Mouse (Mus musculus) right cerebral cortex, postnatal 25 days (tissue): ENCODE results near the gene Mctp1.
A peak's percentile ranks its signal among the peaks of the same experiment; 100 is the strongest.
"Not testable (repeated sequence)": the region's sequence is repeated elsewhere in the genome, so short reads cannot be mapped to it uniquely, and the experiment has no call there.

ENCODE experiments used
- DNase-seq: peaks from one replicate; pipeline ENCODE4 v3.0.0; 2022

The Mctp1 gene

DNA sequence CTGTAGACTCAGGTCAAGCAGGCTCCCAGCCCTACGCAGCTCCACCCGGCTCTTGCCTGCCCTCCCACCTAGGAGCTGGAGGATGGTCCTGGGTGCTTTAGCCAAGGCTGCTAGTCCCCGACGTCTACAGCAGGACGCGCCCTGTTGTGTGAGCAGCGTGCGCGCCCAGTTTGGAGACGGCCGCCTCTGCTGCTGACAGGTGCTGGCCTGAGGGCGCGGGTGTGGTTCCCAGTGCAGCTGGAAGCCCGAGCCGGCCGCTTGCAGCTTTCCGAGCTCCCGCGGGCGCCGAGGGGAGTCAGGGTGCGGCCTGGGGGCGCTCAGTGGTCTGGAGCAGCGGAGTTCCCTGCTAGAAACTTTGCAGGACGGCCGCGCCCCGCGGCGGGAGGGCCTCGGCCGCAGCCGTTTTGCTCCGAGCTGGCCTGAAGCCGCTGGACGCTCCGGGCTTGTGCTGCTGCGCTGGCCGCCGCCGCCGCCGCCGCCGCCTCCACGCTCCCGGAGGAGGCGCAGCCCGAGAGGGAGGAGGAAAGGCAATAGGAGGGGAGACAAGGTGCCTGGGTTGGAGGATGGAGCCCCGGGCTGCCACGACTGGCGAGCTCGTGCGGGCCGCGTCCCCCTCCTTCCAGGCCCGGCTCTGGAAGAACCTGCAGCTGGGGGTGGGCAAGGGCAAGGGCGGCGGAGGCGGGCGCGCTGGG lies at the start of gene Mctp1:
Mctp1 (plus strand) TSS at position 564 of the 692 bp plus-strand sequence.
- DNase-seq = peak; percentile 72

DNA sequence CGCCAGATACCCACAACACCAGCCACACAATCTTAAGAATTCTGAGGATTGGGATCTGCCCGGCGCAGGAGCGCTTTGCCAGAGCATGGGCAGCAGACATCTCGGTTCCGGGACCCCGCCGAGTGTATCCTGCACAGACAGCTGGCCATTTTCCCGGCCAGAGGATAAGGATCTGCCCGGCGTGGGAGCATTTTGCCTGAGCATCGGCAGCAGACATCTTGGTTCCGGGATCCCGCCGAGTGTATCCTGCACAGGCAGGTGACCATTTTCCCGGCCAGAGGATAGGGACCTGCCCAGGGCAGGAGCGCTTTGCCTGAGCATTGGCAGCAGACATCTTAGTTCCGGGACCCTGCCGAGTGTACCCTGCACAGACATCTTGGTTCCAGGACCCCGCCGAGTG lies 38.4 kb upstream of the Mctp1 start:
- DNase-seq = not testable (repeated sequence)

DNA sequence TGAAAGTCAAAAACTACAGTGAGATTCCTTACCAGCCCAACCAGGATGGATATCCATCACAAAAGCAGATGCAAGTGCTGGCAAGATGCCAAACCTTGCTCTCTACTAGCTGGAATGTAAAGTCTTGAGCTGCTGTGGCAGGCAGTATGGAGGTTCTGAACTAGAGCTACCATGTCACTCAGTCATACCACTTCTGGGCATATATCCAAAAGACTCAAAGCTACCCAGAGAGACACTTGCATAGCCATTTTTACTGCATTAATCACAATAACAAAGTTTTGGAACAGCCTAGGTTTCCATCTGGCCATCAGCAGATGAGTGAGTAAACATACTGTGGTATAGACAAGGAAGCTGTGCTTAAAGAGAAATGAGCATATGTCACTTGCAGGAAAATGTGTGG lies 25.6 kb upstream of the Mctp1 start:
- DNase-seq = no peak

DNA sequence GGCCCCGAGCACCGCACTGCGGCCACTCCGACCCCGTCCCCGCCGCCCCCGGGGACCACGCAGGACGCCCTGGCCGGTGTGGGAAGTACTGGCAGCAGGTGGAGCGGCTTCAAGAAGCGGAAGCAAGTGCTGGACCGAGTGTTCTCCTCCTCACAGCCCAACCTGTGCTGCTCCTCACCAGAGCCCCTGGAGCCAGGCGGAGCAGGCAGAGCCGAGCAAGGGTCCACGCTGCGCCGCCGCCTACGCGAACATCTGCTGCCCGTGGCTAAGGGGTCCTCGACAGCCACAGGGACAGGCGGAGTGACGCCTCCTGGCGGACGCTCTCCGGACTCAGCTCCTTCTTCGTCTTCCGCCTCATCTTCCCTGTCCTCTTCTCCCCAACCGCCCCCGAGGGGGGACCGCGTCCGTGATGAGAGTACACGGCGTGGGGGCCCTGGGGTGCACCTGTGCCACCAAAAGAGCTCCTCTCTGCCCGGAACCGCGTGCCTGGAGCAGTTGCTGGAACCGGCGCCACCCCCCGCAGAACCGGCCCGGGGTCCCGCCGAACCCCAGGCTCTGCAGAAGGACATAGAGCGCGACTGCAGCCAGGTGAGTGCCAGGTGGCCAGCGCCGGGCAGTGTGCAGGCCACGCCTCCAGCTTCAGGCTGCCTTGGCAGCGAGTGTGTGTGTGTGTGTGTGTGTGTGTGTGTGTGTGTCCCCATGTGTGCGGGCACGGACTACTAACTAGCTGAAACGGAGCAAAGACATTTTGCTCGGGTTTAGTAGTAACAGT lies 515 bp downstream of the Mctp1 start:
- DNase-seq = no peak

DNA sequence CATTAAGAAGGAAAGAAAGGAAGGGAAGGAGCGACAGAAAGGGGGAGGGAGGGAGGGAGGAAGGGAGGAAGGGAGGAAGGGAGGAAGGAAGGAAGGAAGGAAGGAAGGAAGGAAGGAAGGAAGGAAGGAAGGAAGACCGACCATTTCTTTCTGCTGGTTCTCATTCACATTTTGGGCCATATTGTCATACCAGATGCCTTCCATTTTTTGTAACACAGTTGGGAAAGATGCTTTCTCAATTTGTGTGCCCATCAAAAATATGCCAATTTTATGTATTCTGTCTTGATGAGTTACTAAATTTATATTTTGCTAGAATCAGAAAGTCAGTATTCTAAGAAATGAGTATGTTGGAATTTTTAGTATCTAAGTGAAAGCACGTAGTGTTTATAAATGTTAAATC lies 4.3 kb downstream of the Mctp1 start:
- no peak for DNase-seq

DNA sequence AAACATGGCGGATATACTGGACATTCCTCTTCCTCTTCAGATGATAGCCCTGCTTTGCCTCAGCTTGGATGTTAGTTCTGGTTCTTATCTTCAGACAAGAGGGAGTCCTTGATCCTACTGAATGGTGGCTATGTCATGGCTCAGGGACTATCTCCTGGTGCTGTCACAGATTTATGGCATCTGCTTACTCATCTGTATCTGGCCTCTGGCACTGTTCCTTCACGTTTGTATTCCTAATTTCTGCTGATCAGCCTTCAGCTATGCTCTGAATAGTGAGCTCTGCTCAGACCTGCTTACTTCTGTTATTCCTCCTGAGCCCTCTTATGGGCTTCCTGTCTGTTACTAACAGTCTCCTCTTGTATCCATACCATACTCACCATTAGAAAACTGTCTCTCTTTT lies 7.6 kb downstream of the Mctp1 start:
- no peak for DNase-seq

DNA sequence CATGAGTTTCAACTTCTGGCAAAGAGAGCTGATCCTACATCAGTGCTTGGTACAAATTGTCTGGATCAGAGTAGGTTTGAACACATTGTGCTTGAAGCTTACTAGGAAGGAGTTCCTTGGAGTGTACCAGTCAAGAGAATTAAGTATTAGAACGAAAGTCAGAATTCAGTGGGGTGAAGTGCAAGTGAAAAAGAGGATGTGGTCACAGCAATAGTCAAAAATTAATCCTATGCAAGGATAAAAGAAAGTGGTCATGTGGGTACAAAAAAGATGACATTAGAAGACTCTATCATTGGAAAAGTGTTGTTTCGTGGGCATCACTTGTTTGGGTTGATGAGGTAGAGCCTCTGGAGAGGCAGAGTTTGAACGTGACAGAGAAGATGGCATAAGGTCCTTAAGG lies 8.8 kb downstream of the Mctp1 start:
- no peak for DNase-seq

DNA sequence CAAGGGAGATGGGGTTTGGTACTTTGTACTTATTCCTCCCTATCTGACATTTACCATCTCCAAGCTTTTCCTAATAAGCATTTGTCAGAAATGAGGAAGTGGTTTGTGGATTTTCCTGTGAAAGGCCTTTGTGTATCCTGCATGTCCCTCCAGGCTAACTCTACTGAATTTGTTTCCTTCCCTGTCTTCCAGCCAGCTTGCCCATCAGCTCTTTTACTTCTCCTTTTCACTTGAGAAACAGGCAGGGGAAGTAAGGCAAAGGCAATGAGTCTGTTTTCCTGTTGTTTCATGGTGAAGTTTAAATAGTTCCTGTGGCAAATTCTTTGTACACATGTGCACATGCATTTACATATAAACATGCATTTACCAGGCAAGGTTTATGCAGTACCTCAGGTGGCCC lies 11.6 kb downstream of the Mctp1 start:
- DNase-seq = no peak

DNA sequence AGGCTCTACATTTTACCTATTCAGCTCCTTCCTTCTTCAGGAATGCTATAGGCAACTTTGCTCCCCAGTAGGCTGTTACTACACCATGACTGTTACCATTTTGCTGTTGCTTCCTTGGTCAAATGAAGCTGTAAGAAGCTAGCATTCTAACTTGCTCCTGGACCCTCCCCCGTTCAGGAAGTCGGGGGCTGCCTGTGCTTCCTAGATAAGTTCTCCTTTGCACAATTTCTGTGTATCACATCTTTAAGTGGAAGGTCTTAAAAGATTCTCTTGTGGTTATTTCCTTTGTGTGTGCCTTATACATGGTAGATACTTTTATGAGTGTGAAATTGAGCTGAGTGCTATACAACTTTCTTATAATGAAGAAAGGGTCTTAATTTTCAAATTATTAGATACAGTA lies 25.0 kb downstream of the Mctp1 start:
- no peak for DNase-seq

DNA sequence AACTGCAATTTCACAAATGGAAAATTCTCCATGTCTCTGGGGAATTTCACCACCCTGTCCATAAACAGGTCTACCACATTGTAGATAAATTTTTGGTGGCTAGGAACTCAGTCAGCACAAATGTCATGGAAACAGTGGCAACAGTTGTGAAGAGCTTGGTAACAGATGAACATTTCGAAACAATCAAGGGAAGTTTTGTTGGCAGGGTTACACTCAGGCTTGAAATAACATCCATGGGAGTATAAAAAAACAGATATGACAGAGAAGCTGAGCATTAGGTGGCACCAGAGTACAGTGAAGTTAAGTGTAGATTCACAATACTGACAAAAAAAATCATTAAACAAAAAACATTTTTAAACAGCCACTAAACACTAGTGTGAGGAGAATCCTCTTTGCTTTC lies 26.3 kb downstream of the Mctp1 start:
- no peak for DNase-seq

DNA sequence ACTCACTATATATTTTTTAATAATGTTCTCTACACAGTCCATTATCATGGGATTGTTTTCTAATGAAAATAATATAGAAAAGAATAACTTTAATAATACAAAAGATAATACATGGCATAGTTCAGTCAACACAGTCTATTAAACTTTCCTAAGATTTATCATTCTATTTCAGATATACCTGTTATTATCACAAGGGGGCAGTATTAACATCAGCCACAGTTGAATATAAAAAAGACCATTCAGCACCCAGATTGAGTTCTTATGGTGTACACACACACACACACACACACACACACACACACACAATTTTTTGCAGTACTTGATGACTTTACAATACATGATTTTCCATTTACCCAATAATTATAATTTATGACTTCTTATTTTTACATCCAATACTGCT lies 31.0 kb downstream of the Mctp1 start:
- no peak for DNase-seq

DNA sequence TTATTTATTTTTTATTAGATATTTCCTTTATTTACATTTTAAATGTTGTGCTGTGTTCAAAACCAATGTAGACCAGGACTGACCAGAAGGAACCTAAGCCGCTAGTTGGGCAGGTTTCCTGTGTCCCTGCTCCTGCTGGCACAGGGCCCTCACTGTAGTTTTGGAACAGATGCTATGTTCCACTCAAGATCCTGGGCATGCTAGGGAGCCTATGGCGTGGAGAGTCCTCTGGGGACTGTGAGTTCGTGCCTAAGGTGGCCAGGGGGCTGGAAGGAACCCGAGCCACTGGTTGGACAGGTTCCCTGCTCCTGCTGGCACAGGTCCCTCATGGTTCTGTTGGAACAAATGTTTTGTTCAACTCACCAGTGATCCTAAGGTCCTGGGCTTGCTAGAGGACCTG lies 35.8 kb downstream of the Mctp1 start:
- DNase-seq = no peak

DNA sequence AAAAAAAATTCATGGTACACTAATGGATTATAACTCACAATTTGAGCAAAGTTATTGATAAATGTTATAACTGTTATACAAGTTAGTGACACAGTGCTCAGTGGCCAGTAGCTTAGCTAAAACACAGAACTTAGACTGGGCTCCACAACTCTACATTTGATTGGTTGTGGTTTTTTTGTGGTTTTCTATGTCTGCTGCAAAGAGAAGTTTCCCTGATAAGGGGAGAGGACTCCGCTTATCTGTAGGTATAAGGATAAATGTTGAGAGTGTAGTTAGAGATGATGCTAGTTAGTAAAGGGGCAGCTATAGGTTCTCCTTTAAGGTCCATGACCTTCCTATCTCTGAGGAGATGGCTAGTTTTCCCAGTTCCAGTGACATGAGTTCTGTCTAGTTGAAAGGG lies 36.7 kb downstream of the Mctp1 start:
- no peak for DNase-seq

DNA sequence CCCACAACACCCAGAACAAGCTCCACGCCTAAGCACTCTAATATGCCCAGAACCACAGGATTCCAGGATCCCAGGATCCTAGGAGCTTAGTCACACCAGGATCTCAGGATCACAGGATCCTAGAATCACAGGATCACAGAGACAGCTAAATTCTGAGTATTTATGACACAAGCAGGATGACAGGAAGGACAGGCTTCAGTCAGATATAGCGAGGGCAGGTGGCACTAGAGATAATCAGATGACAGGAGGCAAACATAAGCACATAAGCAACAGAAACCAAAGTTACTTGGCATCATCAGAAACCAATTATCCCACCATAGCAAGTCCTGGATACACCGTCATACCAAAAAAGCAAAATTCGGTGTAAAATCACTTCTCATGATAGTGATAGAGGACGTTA lies 37.8 kb downstream of the Mctp1 start:
- no peak for DNase-seq

DNA sequence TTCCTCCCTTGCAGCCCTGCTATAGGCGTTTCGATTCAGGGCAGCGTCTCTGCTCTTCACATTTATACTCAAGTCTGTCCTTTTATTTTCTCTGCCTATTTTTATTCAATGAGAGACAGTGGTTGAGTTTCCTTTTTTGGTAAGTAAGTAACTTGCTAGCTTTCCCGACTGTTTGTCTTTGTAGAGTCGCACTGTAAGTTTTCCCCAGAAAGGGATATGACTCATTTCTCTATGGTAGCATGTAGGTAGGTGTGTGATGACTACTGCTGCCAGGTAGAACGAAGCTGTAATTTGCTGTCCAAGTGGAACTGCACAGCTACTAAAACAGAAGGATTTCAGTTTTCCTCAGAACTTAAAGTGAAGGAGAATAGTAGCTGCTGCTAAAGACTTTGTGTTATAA lies 45.1 kb downstream of the Mctp1 start:
- DNase-seq = peak; percentile 27

DNA sequence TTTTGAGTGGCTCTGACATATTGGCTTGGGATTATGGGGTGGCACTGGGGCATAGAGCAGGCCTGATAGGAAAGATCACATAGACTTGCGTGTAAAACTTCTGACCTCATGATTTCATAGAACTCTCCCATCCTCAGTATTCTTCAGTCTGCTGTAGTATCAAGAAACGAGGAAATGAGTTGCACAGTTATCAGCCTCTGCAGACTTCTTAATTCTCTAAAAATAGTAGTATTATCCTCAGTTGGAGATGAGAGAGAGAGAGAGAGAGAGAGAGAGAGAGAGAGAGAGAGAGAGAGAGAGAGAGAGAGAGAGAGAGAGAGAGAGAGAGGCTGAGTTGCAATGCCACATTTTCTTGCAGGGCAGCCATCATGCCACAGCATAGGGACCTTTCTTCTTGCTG lies 45.6 kb downstream of the Mctp1 start:
- no peak for DNase-seq

DNA sequence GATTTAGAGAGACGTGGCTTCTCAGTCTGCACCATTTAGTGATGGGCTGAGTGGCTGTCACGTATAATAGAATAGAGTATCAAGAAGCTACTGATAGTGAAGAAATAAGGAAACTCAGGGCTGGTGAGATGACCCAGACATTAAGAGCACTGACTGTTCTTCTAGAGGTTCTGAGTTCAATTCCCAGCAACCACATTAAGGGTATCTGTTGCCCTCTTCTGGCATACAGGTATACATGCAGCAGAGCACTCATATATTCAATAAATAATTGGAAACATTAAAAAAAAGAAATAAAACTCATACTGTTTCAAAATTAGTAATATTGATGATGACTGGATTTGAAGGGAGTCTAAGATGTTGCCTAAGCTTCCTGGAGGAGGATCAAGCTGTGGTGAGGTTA lies 47.6 kb downstream of the Mctp1 start:
- no peak for DNase-seq

DNA sequence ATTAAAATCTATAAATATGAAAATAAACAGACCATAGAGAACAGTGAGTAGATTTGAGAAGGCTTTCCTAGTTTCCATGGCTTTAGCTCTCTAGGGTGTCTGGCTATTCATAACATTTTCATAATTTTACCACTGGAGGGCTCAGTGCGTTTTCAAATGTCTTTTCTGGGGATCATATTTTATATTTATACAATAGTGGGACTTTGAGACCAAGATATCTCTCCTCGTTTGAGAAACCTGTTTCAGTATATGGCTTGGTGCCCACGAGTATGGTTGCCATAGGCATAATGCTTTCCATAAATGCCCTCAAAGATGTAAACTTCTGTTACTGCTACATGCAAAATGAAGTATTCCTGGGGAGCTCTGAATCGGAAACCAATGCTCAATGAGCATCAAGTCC lies 49.1 kb downstream of the Mctp1 start:
- DNase-seq = no peak

DNA sequence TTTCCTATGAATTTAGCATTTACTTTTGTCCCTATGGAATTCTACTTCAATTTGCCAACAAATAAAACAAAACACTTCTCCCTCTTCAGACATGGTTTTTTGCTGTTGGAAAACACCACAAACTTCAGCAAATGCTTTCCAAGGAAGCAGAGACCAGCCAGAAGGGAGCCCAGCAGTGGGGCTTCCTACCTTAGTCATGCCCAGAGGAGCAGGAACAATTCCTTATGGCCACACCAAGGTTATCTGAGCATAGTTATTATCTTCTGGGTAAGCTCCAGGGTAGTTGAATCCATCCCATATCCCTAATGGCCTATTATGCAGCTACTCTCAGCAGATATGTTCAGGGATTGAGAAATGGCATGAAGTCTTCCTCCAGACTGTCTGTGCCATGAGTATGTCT lies 52.1 kb downstream of the Mctp1 start:
- DNase-seq = no peak

DNA sequence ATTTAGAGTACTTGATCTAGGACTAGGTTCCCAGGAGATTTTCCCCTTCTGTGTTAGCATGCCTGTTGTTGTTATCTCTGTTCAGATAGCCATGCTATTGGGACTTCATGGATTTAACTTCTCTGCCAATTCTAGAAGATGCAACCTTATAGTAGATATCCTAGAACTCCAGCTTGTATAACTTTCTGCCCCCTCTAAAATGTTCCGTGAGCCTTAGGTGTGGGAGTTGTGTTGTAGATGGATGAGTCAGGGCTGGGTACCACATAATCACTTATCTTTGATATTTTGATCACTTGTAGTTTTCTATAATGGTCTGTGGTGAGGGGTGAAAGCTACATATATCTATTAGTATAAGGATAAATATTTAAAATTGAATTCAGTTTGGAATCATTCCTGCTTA lies 54.4 kb downstream of the Mctp1 start:
- DNase-seq = no peak

DNA sequence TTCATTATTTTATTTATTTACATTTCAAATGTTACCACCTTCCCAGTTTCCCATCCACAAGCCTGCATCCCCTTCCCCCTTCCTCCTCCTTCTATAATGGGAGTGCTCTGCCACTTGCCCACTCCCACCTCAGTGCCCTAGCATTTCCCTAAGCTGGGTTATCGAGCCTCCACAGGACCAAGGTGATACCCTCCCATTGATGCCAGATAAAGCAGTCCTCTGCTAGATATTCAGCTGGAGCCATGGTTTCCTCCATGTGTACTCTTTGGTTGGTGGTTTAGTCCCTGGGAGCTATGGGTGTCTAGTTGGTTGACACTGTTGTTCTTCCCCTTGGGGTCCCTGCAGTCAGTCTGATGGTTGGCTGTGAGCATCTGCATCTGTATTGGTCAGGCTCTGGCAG lies 61.7 kb downstream of the Mctp1 start:
- DNase-seq = no peak

DNA sequence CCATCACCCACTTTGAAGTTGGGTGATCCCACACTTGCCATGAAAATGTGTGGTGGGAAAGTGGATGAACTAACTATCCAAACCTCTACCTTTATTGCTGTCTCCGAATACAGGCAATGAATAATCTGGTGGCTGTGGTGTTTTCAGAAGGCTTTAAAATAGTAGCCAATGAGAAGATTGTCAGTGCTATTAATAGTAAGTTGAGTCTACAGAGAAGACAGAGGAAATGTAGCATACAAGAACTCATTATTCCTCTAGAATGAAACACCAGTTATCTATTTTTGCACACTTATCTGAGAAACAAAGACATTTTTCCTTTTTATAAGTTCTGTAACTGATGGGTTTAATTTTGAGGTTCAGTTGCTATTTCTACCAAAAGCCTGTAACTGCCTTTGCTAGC lies 63.2 kb downstream of the Mctp1 start:
- no peak for DNase-seq

DNA sequence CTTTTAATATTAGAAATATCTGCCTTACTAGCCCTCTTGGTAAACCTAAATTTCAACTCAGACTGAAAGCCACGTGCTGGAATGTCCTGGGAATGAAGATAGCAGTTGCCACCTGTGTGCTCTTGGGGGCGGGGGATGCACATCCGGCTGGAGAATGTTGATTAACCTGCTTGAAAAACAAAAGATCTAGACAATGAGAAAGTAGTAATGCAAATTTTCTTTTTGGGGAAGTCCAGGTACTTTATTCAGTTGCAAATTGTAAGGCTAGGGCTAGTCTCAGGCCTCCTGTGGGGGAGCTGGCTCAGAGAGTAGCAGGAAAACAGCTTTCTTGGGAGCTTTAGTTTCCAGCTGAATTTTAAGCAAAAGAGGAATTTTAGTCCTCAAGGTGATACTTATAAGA lies 67.2 kb downstream of the Mctp1 start:
- not testable (repeated sequence) for DNase-seq

DNA sequence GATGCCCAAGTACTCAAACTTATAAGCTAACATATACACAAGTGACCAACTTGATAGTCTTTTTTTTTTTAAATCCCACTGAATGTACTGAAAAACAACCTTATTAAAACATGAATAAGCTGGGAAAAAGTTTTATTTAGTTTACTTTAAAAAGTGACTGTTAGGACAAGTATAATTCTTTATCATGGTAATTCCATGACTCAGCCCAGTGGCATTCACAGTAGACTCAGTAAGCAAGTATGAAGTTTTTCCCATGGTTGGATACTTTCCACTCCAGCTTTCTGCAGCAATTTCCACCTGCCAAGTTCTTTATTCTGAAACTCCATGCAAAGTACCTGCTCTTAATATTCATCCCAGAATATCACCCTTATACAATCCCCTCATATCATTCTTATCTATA lies 97.3 kb downstream of the Mctp1 start:
- no peak for DNase-seq

DNA sequence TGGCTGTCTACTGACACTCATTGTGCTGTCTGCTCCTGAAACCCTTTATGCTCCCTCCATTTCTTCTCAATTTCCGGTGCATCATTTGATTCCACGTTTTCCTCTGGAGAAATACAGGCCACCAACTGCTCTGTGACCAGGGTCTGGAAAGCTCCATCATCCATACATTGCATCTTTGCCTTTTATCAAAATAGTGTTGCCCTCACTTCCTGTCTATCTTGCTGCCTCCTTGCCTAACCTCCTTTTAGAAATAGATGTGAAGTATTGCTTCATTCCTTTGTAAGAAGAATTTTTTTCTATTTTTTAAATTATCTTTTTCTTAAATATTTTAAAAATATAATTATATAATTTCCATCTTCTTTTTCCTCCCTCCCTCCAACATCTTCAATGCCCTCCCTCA lies 98.7 kb downstream of the Mctp1 start:
- DNase-seq = no peak
